Mouse (Mus musculus): Measurements from ENCODE around the gene Samsn1. TPM values are rescaled to one million over a fixed set of nuclear protein-coding genes. Genes with fewer than 3 reads are reported as not detected.

The Samsn1 gene
- 0.47 TPM for polyA plus RNA-seq (2014; fragmentation: Illumina TruSeq; extraction: RNeasy Lipid Tissue Mini Kit (QIAGEN cat#74804); ENCODE audit: low read depth, low replicate concordance)

GRCm38 (mm10) chr16:76022181-76022580, at the start of gene Samsn1:
Samsn1 (minus strand) TSS chr16:76022281.

All from heart, adult 10 weeks (tissue).